Mouse (Mus musculus) ES-E14 (cell line): Measurements from ENCODE around the gene A030005L19Rik. TPM values are rescaled to one million over a fixed set of nuclear protein-coding genes. Genes with fewer than 3 reads are reported as not detected.
"Not testable (repeated sequence)": the region's sequence is repeated elsewhere in the genome, so short reads cannot be mapped to it uniquely, and the experiment has no call there.

Source experiments
- DNase-seq: peaks from one replicate; pipeline ENCODE4 v3.0.0-alpha.2; 2013; ENCODE audit warnings: low read depth, low spot score
- H3K27ac ChIP-seq: 2 replicates; pipeline ENCODE4 v1.5.1; 2012; ENCODE audit warnings: low read depth, mild to moderate bottlenecking, low read length, moderate library complexity, mixed read lengths; ENCODE audit not compliant: poor library complexity, insufficient read depth, severe bottlenecking
- H3K36me3 ChIP-seq: 2 replicates; pipeline ENCODE4 v1.6.1; 2012; ENCODE audit warnings: mild to moderate bottlenecking, low read length, moderate library complexity, mixed read lengths; ENCODE audit not compliant: control insufficient read depth, poor library complexity, insufficient read depth, severe bottlenecking
- H3K4me1 ChIP-seq, 2 experiments: fragments of 150-350 bp in 1 of 2; sonication (generic) in 1 of 2; 2 replicates each; pipeline ENCODE4 v1.6.1; 2012; ENCODE audit warnings: low read length in 2 of 2, mild to moderate bottlenecking in 1 of 2, mixed read lengths in 1 of 2; ENCODE audit not compliant: control insufficient read depth in 2 of 2, insufficient read depth in 2 of 2, poor library complexity in 1 of 2
- H3K4me3 ChIP-seq, 2 experiments: fragments of 150-350 bp in 1 of 2; sonication (generic) in 1 of 2; 2 replicates each; pipeline ENCODE4 v1.5.1; 2012; ENCODE audit warnings: low read length in 2 of 2, low read depth in 1 of 2, mild to moderate bottlenecking in 1 of 2, mixed read lengths in 1 of 2; ENCODE audit not compliant: insufficient read depth in 1 of 2, poor library complexity in 1 of 2, severe bottlenecking in 1 of 2
- H3K9ac ChIP-seq: 2 replicates; pipeline ENCODE4 v1.6.1; 2012; ENCODE audit warnings: low read depth, mild to moderate bottlenecking, low read length, mixed read lengths; ENCODE audit not compliant: poor library complexity, insufficient read depth, severe bottlenecking
- H3K9me3 ChIP-seq: fragments of 150-350 bp; sonication (generic); 2 replicates; pipeline ENCODE4 v1.6.1; 2012; ENCODE audit warnings: low read depth, mild to moderate bottlenecking, low read length; ENCODE audit not compliant: control insufficient read depth, insufficient read depth
- CHD2 ChIP-seq: IDR thresholded peaks from 2 replicates; pipeline ENCODE4 v1.6.1; 2014; ENCODE audit warnings: mild to moderate bottlenecking, low read depth, low read length, inconsistent platforms
- HCFC1 ChIP-seq: IDR thresholded peaks from 2 replicates; pipeline ENCODE4 v1.6.1; 2012; ENCODE audit warnings: low read length, inconsistent platforms, borderline replicate concordance; ENCODE audit not compliant: insufficient read depth
- MAFK ChIP-seq: IDR thresholded peaks from 2 replicates; pipeline ENCODE4 v1.6.1; 2014; ENCODE audit warnings: mild to moderate bottlenecking, low read depth, low read length, inconsistent platforms; ENCODE audit not compliant: insufficient read depth
- ZC3H11A ChIP-seq: IDR thresholded peaks from 2 replicates; pipeline ENCODE4 v1.6.1; 2012; ENCODE audit warnings: low read depth, mild to moderate bottlenecking, inconsistent platforms, low read length, borderline replicate concordance
- ZNF384 ChIP-seq: IDR thresholded peaks from 2 replicates; pipeline ENCODE4 v1.6.1; 2012; ENCODE audit warnings: low read depth, low read length, inconsistent platforms
- in situ Hi-C, 2 experiments: fragments of 600-800 bp; cut with MboI; formaldehyde crosslinking; loops; one replicate each; pipeline ENCODE4 v1.15.1; 2025; ENCODE audit warnings: low sequenced_read_pairs in 2 of 2, inconsistent platforms in 1 of 2; ENCODE audit not compliant: unreplicated experiment in 2 of 2
- total RNA-seq: library from RNA; depleted of rRNA; stranded (reverse); fragments of 300-350 nt; gene quantifications from 2 replicates; pipeline ENCODE4 v1.2.3, GENCODE M21; 2012

The A030005L19Rik gene
- total RNA-seq, 1 experiment: 0.80 TPM

GRCm38 (mm10) chr1:82924650-82925049 is 11.5 kb downstream of the A030005L19Rik start, which contains the start of gene A030014E15Rik:
Gene A030014E15Rik (plus strand): TSS chr1:82924917.
- TF ChIP-seq CHD2: no peak
- TF ChIP-seq HCFC1: no peak
- TF ChIP-seq MAFK: no peak
- no peak for TF ChIP-seq ZC3H11A
- no peak for TF ChIP-seq ZNF384
- Histone ChIP-seq H3K9me3 (no peaks in the 10 kb centered on the region), H3K4me3 (peak within 1 kb of the TSS; percentile 52 to 57; a peak in 3 of 4 replicates), H3K9ac (no peak within 1 kb of the TSS), H3K36me3 (no peaks in the 10 kb centered on the region), H3K4me1 (no peaks in the 10 kb centered on the region), H3K27ac (no peak within 1 kb of the TSS)
- in situ Hi-C loops: no loop called here
- DNase-seq: no peak

- H3K9ac ChIP-seq, DNase-seq, in situ Hi-C loops: not testable (repeated sequence)
These were observed 17.4 kb downstream of the A030005L19Rik start for GRCm38 (mm10) chr1:82930558-82930957.

GRCm38 (mm10) chr1:82931326-82931725 is 18.2 kb downstream of the A030005L19Rik start, which contains the start of gene Gm6217:
Gene Gm6217 (minus strand): TSS chr1:82931399.
- H3K27ac ChIP-seq, DNase-seq, in situ Hi-C loops: not testable (repeated sequence)

More at GRCm38 (mm10) chr1:82930558-82930957, 17.4 kb downstream of the A030005L19Rik start:
- H3K9me3 ChIP-seq, H3K27ac ChIP-seq, H3K36me3 ChIP-seq, H3K4me1 ChIP-seq, H3K4me3 ChIP-seq: not testable (repeated sequence)

GRCm38 (mm10) chr1:82938666-82939065 is 25.5 kb downstream of the A030005L19Rik start:
- H3K4me1 ChIP-seq: no peaks in the 10 kb centered on the region
- 0 out of 2 replicates have a peak, but pooled peaks cover 2% of the 10 kb centered on the region for H3K9me3 ChIP-seq
- no peaks in the 10 kb centered on the region for H3K36me3 ChIP-seq
- TF ChIP-seq ZNF384: no peak
- TF ChIP-seq ZC3H11A: no peak
- no peak for TF ChIP-seq MAFK
- TF ChIP-seq HCFC1: no peak
- no peak for TF ChIP-seq CHD2
- in situ Hi-C loops: no loop called here
- no peak for DNase-seq
- H3K4me3 ChIP-seq: no peak overlapping the region
- H3K9ac ChIP-seq: no peak overlapping the region
- H3K27ac ChIP-seq: no peak overlapping the region

More at GRCm38 (mm10) chr1:82931326-82931725, 18.2 kb downstream of the A030005L19Rik start, which contains the start of gene Gm6217:
- not testable (repeated sequence) for H3K36me3 ChIP-seq, H3K4me3 ChIP-seq, H3K9ac ChIP-seq, H3K9me3 ChIP-seq, H3K4me1 ChIP-seq

GRCm38 (mm10) chr1:82942505-82942904 is 29.4 kb downstream of the A030005L19Rik start:
- in situ Hi-C loops, H3K27ac ChIP-seq, H3K4me3 ChIP-seq, H3K4me1 ChIP-seq, H3K36me3 ChIP-seq, H3K9ac ChIP-seq, DNase-seq, H3K9me3 ChIP-seq: not testable (repeated sequence)

- H3K4me1 ChIP-seq, DNase-seq, in situ Hi-C loops, H3K9ac ChIP-seq, H3K27ac ChIP-seq, H3K9me3 ChIP-seq, H3K4me3 ChIP-seq, H3K36me3 ChIP-seq: not testable (repeated sequence)
These were observed 30.2 kb downstream of the A030005L19Rik start, which contains the start of gene A030003K21Rik for GRCm38 (mm10) chr1:82943295-82943694. Gene A030003K21Rik (minus strand): TSS chr1:82943388.

- H3K27ac ChIP-seq, DNase-seq, H3K4me3 ChIP-seq, H3K36me3 ChIP-seq, H3K4me1 ChIP-seq, H3K9ac ChIP-seq, H3K9me3 ChIP-seq, in situ Hi-C loops: not testable (repeated sequence)
These were observed 32.9 kb downstream of the A030005L19Rik start for GRCm38 (mm10) chr1:82946029-82946428.
